Mouse (Mus musculus) forebrain, embryonic 10.5 days (tissue): Measurements from ENCODE around the gene Slc16a9. TPM values are rescaled to one million over a fixed set of nuclear protein-coding genes. Genes with fewer than 3 reads are reported as not detected.

Experiments
- DNase-seq: peaks from one replicate; pipeline ENCODE4 v3.0.0-alpha.2; 2017; ENCODE audit warnings: low spot score; ENCODE audit errors: extremely low spot score
- H3K27ac ChIP-seq: fragments of 300-500 bp; sonication (generic); 2 replicates; pipeline ENCODE4 v1.5.1; 2016; ENCODE audit warnings: mild to moderate bottlenecking
- H3K27me3 ChIP-seq: fragments of 300-500 bp; sonication (generic); 2 replicates; pipeline ENCODE4 v1.6.1; 2016; ENCODE audit warnings: mild to moderate bottlenecking; ENCODE audit not compliant: poor library complexity, severe bottlenecking
- H3K36me3 ChIP-seq: fragments of 300-500 bp; sonication (generic); replicated peaks from 2 replicates; pipeline ENCODE4 v1.6.1; 2016; ENCODE audit warnings: mild to moderate bottlenecking, moderate library complexity
- H3K4me1 ChIP-seq: fragments of 300-500 bp; sonication (generic); 2 replicates; pipeline ENCODE4 v1.6.1; 2016
- H3K4me3 ChIP-seq: fragments of 300-500 bp; sonication (generic); 2 replicates; pipeline ENCODE4 v1.5.1; 2016; ENCODE audit warnings: mild to moderate bottlenecking, moderate library complexity
- H3K9me3 ChIP-seq: fragments of 300-500 bp; sonication (generic); 2 replicates; pipeline ENCODE4 v1.6.1; 2016; ENCODE audit warnings: mild to moderate bottlenecking, moderate library complexity
- WGBS: fragments of 180-500 bp; shearing (Covaris S2); methylation state at CpG from one replicate; pipeline ENCODE4 v1.1.7; 2016; 5-methylcytosine and 5-hydroxymethylcytosine counted together
- polyA plus RNA-seq: library from polyadenylated mRNA; unstranded; fragments of >200 nt; fragmentation: Nextera tagmentation; extraction: Ambion mirVana; gene quantifications from 2 replicates; pipeline ENCODE4 v1.2.1, GENCODE M21; 2016

The Slc16a9 gene
- polyA plus RNA-seq, 1 experiment from 2014 or later, result 0.29 TPM

GRCm38 (mm10) chr10:70292014-70292413, 47.1 kb downstream of the Slc16a9 start:
- Histone ChIP-seq H3K4me1 (peaks cover 30% of the 10 kb centered on the region), H3K4me3 (no peak overlapping the region), H3K27me3 (no peaks in the 10 kb centered on the region), H3K9me3 (no peaks in the 10 kb centered on the region), H3K36me3 (no peaks in the 10 kb centered on the region), H3K27ac (no peak overlapping the region)
- DNase-seq, result no peak
- WGBS, result 44% methylated on average over 7 of the region's 7 CpGs

- Histone ChIP-seq H3K4me3 (no peak overlapping the region), H3K9me3 (no peaks in the 10 kb centered on the region), H3K36me3 (no peaks in the 10 kb centered on the region), H3K27ac (no peak overlapping the region), H3K27me3 (0 out of 2 replicates have a peak, but pooled peaks cover 5% of the 10 kb centered on the region), H3K4me1 (peaks cover 18% of the 10 kb centered on the region)
- 63% methylated on average over 8 of the region's 8 CpGs for WGBS
- no peak for DNase-seq
Observed at GRCm38 (mm10) chr10:70294094-70294493, 49.2 kb downstream of the Slc16a9 start.

GRCm38 (mm10) chr10:70296531-70297366, 51.8 kb downstream of the Slc16a9 start:
- no peak overlapping the region for H3K27ac ChIP-seq
- no peak overlapping the region for H3K4me3 ChIP-seq
- peak; percentile 81 for DNase-seq
- peaks cover 21% of the 10 kb centered on the region for H3K4me1 ChIP-seq
- no peaks in the 10 kb centered on the region for H3K9me3 ChIP-seq
- no peaks in the 10 kb centered on the region for H3K36me3 ChIP-seq
- H3K27me3 ChIP-seq, result 0 out of 2 replicates have a peak, but pooled peaks cover 5% of the 10 kb centered on the region
- 7% methylated on average over 18 of the region's 20 CpGs for WGBS

DNA sequence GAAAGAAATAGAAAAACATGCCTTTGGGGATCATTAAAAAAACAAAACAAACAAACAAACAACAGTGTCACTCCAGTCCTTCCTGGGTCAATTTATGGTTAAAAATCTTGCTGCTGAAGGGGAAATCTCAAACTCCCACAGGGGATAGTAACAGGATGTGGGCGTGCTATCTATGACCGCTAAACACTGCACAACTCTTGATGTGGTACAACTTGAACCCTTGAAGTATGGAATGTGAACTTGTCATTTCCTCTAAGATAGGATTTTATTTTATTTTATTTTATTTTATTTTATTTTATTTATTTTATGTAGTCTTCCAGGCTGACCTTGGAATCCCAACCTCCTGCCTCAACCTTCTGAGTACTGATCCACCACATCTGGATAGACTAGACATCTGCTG, 54.2 kb downstream of the Slc16a9 start:
- H3K4me1 ChIP-seq, result peaks cover 16% of the 10 kb centered on the region
- 0 out of 2 replicates have a peak, but pooled peaks cover 5% of the 10 kb centered on the region for H3K27me3 ChIP-seq
- no peak overlapping the region for H3K4me3 ChIP-seq
- 94% methylated on average over 2 of the region's 2 CpGs for WGBS
- no peak overlapping the region for H3K27ac ChIP-seq
- DNase-seq, result no peak
- no peaks in the 10 kb centered on the region for H3K9me3 ChIP-seq
- no peaks in the 10 kb centered on the region for H3K36me3 ChIP-seq

DNA sequence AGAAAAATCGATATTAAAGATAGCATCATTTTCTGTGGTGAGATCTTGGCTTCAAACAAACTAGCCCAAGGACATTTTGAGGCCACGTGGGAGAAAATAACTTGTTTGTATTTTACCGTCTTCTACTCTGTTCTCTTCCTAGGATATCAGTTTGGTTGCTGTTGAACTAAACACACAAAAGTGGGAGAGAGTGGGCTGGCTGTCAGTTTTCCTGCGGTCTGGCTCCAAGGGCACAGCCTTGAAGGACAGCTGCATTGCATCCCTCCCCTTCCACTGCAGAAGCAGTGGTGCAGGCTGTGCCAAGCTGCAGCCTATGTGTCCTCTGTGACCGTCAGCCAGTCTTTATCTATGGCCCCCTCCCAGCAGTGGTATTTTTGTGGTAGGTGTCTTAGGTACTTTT, 54.8 kb downstream of the Slc16a9 start:
- Histone ChIP-seq H3K9me3 (no peaks in the 10 kb centered on the region), H3K27ac (no peak overlapping the region), H3K27me3 (0 out of 2 replicates have a peak, but pooled peaks cover 5% of the 10 kb centered on the region), H3K36me3 (no peaks in the 10 kb centered on the region), H3K4me3 (no peak overlapping the region), H3K4me1 (peaks cover 16% of the 10 kb centered on the region)
- no peak for DNase-seq
- 73% methylated on average over 5 of the region's 5 CpGs for WGBS

GRCm38 (mm10) chr10:70301190-70301589, 56.3 kb downstream of the Slc16a9 start:
- 0 out of 2 replicates have a peak, but pooled peaks cover 5% of the 10 kb centered on the region for H3K27me3 ChIP-seq
- H3K36me3 ChIP-seq, result no peaks in the 10 kb centered on the region
- no peak overlapping the region for H3K27ac ChIP-seq
- H3K4me3 ChIP-seq, result no peak overlapping the region
- DNase-seq, result no peak
- no peaks in the 10 kb centered on the region for H3K9me3 ChIP-seq
- 56% methylated on average over 2 of the region's 2 CpGs for whole genome bisulfite sequencing
- peaks cover 16% of the 10 kb centered on the region for H3K4me1 ChIP-seq

GRCm38 (mm10) chr10:70303203-70303602, 58.3 kb downstream of the Slc16a9 start:
- Histone ChIP-seq H3K27me3 (no peaks in the 10 kb centered on the region), H3K9me3 (no peaks in the 10 kb centered on the region), H3K27ac (no peak overlapping the region), H3K4me3 (no peak overlapping the region), H3K36me3 (no peaks in the 10 kb centered on the region), H3K4me1 (peaks cover 4% of the 10 kb centered on the region; the same call in 1 of the 2 replicates)
- no peak for DNase-seq
- 86% methylated on average over 6 of the region's 6 CpGs for WGBS

- no peaks in the 10 kb centered on the region for H3K27me3 ChIP-seq
- no peak for DNase-seq
- H3K4me3 ChIP-seq, result no peak overlapping the region
- no peaks in the 10 kb centered on the region; the same call in 1 of the 2 replicates for H3K9me3 ChIP-seq
- H3K27ac ChIP-seq, result no peak overlapping the region
- no peaks in the 10 kb centered on the region for H3K36me3 ChIP-seq
- no peaks in the 10 kb centered on the region for H3K4me1 ChIP-seq
- 82% methylated on average over 5 of the region's 5 CpGs for WGBS
Observed at GRCm38 (mm10) chr10:70305683-70306082, 60.8 kb downstream of the Slc16a9 start.

DNA sequence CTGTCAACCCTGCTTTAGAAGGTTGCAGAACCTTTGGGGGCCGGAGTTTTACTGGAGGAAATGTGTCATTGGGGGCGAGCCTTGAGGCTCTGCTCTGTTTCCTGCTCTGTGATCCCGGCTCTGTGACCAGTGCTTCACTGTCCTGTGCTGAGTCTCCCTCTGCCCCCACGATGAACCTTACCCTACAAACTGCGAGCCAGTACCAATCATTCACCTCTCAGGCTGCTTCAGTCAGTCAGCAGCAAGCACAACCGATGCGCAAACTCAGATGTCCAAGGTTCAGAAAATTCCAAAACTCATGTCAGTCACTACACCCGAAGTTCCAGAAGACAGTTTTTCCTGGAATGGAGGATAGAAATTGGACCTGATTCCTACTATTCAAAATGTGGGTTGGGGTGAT, 64.5 kb downstream of the Slc16a9 start:
- Histone ChIP-seq H3K9me3 (no peaks in the 10 kb centered on the region; the same call in 1 of the 2 replicates), H3K27me3 (no peaks in the 10 kb centered on the region), H3K4me3 (no peak overlapping the region), H3K36me3 (no peaks in the 10 kb centered on the region), H3K27ac (no peak overlapping the region), H3K4me1 (no peaks in the 10 kb centered on the region)
- WGBS, result 93% methylated on average over 8 of the region's 8 CpGs
- DNase-seq, result no peak

DNA sequence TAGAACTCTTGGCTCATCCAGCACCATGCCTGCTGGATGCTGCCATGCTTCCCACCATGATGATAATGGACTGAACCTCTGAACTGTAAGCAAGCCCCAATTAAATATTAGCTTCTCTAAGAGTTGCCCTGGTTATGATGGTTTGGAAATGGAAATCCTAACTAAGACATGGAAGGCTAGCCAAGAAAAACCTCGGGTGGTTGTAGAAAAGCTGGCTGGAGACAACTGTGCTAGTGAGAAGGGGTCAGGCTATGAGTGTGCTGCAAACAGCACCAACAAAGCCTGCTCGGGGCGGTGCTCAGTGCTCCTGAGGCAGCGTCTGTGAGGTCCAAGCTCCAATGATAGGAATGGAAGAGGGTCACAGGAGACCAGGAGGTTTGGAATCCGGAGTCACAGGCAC, 65.7 kb downstream of the Slc16a9 start:
- Histone ChIP-seq H3K9me3 (no peaks in the 10 kb centered on the region; the same call in 1 of the 2 replicates), H3K4me3 (no peak overlapping the region), H3K27ac (no peak overlapping the region), H3K27me3 (no peaks in the 10 kb centered on the region), H3K4me1 (no peaks in the 10 kb centered on the region), H3K36me3 (no peaks in the 10 kb centered on the region)
- no peak for DNase-seq
- 89% methylated on average over 5 of the region's 5 CpGs for WGBS

GRCm38 (mm10) chr10:70315895-70316294, 71.0 kb downstream of the Slc16a9 start:
- Histone ChIP-seq H3K9me3 (no peaks in the 10 kb centered on the region), H3K4me3 (no peak overlapping the region), H3K27ac (no peak overlapping the region), H3K27me3 (no peaks in the 10 kb centered on the region), H3K36me3 (no peaks in the 10 kb centered on the region), H3K4me1 (no peaks in the 10 kb centered on the region)
- no peak for DNase-seq
- 94% methylated on average over 6 of the region's 6 CpGs for WGBS

DNA sequence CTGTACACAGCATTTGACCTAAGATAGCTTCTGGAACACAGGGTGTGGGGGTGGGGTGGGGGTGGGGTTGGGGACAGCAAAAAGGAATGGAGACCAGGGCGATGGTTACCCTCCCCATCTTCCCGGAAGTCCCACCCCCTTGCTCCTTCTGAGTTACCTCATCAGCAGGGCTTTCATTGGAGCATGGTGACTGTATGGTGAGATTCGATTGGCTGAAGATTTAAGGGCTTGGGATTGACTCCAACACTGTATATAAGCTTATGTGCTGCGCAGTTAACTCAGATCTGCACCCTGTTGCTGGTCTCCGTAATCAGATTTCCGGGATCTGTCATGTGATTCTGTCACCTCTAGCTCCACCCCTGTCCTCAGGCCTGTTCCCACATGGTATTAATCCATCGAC, 72.0 kb downstream of the Slc16a9 start:
- Histone ChIP-seq H3K27me3 (no peaks in the 10 kb centered on the region), H3K36me3 (no peaks in the 10 kb centered on the region), H3K9me3 (no peaks in the 10 kb centered on the region), H3K4me3 (no peak overlapping the region), H3K4me1 (no peaks in the 10 kb centered on the region), H3K27ac (no peak overlapping the region)
- 83% methylated on average over 7 of the region's 7 CpGs for WGBS
- DNase-seq, result no peak

DNA sequence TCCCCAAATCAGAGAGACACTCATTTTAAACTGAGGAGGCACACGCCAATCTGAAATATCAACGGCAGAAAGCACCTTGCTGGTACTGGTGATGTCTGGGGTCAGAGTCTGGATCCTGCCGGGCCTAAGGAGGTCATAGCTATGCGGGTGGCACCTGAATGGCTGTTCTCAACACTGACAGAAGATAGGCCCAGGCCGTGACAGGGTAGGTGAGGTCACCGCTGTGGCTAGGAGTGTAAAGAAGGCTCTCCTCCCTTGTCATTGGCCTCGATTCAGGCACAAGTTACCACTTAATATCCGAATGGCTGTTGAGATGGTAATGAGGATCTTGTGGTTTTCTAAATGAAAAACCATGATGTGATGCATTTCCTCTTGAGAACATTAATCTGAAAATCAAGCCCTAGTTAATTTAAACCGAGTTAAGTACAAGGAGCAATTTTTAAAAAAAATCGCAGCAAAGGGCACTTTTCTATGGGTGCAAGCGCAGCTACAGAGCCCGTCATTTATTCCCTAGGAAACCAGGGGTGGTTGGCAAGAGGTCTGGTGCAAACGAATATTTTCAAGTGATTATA, 72.6 kb downstream of the Slc16a9 start:
- Histone ChIP-seq H3K9me3 (no peaks in the 10 kb centered on the region), H3K36me3 (no peaks in the 10 kb centered on the region), H3K27me3 (no peaks in the 10 kb centered on the region), H3K4me3 (no peak overlapping the region), H3K4me1 (no peaks in the 10 kb centered on the region), H3K27ac (no peak overlapping the region)
- no peak for DNase-seq
- 89% methylated on average over 13 of the region's 13 CpGs for WGBS
